Comparison of ENCODE assay signal across 14 mouse cellular contexts in the genomic region with DNA sequence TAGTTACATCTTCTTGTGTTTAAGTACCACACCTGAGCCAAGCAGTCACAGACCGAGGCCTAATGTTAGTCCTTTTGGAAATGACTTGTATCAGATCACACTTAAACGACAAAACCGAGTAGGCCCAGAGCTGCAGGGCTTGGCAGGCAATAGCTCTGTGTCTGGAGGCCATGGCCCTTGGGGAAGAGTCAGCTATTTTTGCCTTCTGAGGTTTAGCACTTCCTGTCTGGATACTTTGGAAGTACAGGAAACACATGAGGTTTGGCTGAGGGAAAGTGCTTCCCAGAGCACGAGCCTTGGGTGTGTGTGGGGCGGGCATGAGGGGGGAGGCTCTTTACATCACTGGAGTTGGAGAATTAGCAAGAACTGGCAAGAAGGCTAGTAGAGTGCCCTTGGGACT. TPM values are rescaled to one million over a fixed set of nuclear protein-coding genes. Genes with fewer than 3 reads are reported as not detected.
DNase-seq lines count a peak whose midpoint lies in the region; ATAC-seq and TF ChIP-seq lines count a peak whose summit lies in the region.
"Had no signal": no experiment of that assay in that cellular context is flagged by ENCODE, and none has a peak within 500 bp of the region (broad histone marks: within the 10 kb centered on the region; RNA-seq: fewer than 3 reads in every experiment).

No protein-coding gene starts in this region.

- 0 out of 2 replicates have a peak, but pooled peaks have one; percentile 13 for TF ChIP-seq POLR2A in heart, adult 2 months (IDR thresholded peaks at IDR 0.05; ENCODE audit: insufficient read depth, low read depth, low read length)

- WGBS in heart, adult 2 months = 28% methylated on average over 5 of the region's 5 CpGs
- 56% methylated on average over 5 of the region's 5 CpGs for whole genome bisulfite sequencing in heart, embryonic 11.5 days (ENCODE audit: insufficient replicate concordance)
- 55% methylated on average over 5 of the region's 5 CpGs for WGBS in heart, embryonic 12.5 days

- no peak for TF ChIP-seq EP300 in heart, adult 2 months (IDR thresholded peaks at IDR 0.05; ENCODE audit: insufficient read depth, low read depth, low read length)

- no peak for TF ChIP-seq CTCF in heart, adult 2 months (IDR thresholded peaks at IDR 0.05)

- H3K9ac ChIP-seq in heart, adult 2 months (ENCODE audit: low read depth, low read length) = no peak overlapping the region
- H3K9ac ChIP-seq in heart, embryonic 11.5 days (ENCODE audit: low read depth, low read length) = no peak overlapping the region
- no peak overlapping the region for H3K9ac ChIP-seq in heart, embryonic 12.5 days
- H3K9ac ChIP-seq: forebrain, embryonic 13.5 days; limb, embryonic 12.5 days; midbrain, embryonic 15.5 days had no signal

- no peak overlapping the region for H3K4me3 ChIP-seq in heart, adult 2 months
- no peak overlapping the region for H3K4me3 ChIP-seq in heart, embryonic 11.5 days (ENCODE audit: low read depth, low read length)
- no peak overlapping the region for H3K4me3 ChIP-seq in heart, embryonic 12.5 days
- H3K4me3 ChIP-seq: forebrain, embryonic 13.5 days; hindbrain, embryonic 10.5 days; limb, embryonic 12.5 days; midbrain, embryonic 15.5 days had no signal

- peak; percentile 45 to 61 for DNase-seq in heart, adult 2 months
- DNase-seq in adrenal gland, postnatal 14 days = peak; percentile 53
- peak; percentile 71 for DNase-seq in kidney, postnatal 10 days
- no peak for DNase-seq in cerebellum, postnatal 36 days
- no peak for DNase-seq in urinary bladder, postnatal 10 days (ENCODE audit: low spot score)
- DNase-seq in gastrocnemius, postnatal 4 days (ENCODE audit: low spot score in 2 of 2) = no peak
- DNase-seq: cerebellum, postnatal 14 days; spleen, adult 18-20 months had no signal

- H3K27me3 ChIP-seq in heart, adult 2 months (ENCODE audit: control insufficient read depth, insufficient read depth, low read length) = no peaks in the 10 kb centered on the region
- no peaks in the 10 kb centered on the region for H3K27me3 ChIP-seq in heart, embryonic 11.5 days (ENCODE audit: control insufficient read depth, insufficient read depth, low read length)
- no peaks in the 10 kb centered on the region for H3K27me3 ChIP-seq in heart, embryonic 12.5 days (replicated peaks)
- H3K27me3 ChIP-seq: forebrain, embryonic 13.5 days; limb, embryonic 12.5 days; midbrain, embryonic 15.5 days had no signal

- ATAC-seq in heart, embryonic 11.5 days (replicated peaks; ENCODE audit: insufficient number of reproducible peaks, low FRiP score, low TSS enrichment) = no peak
- peak; percentile 36; the same call in 1 of the 2 replicates for ATAC-seq in heart, embryonic 12.5 days (ENCODE audit: insufficient number of reproducible peaks, low FRiP score)
- ATAC-seq: forebrain, embryonic 13.5 days; midbrain, embryonic 15.5 days had no signal

- H3K4me2 ChIP-seq in heart, embryonic 11.5 days = no peak overlapping the region
- no peak overlapping the region for H3K4me2 ChIP-seq in heart, embryonic 12.5 days
- H3K4me2 ChIP-seq: forebrain, embryonic 13.5 days; limb, embryonic 12.5 days; midbrain, embryonic 15.5 days had no signal

- H3K9me3 ChIP-seq in heart, embryonic 11.5 days (replicated peaks; ENCODE audit: control insufficient read depth, low read length) = no peaks in the 10 kb centered on the region
- H3K9me3 ChIP-seq in heart, embryonic 12.5 days (replicated peaks) = no peaks in the 10 kb centered on the region
- H3K9me3 ChIP-seq: forebrain, embryonic 13.5 days; hindbrain, embryonic 10.5 days; limb, embryonic 12.5 days; midbrain, embryonic 15.5 days had no signal

- peaks cover 12% of the 10 kb centered on the region for H3K4me1 ChIP-seq in heart, adult 2 months (ENCODE audit: control insufficient read depth, insufficient read depth, low read length)
- 0 out of 2 replicates have a peak, but pooled peaks cover 5% of the 10 kb centered on the region for H3K4me1 ChIP-seq in heart, embryonic 11.5 days (ENCODE audit: control insufficient read depth, insufficient read depth, low read length)
- peaks cover 6% of the 10 kb centered on the region; the same call in 1 of the 2 replicates for H3K4me1 ChIP-seq in heart, embryonic 12.5 days (replicated peaks)
- H3K4me1 ChIP-seq: forebrain, embryonic 13.5 days; hindbrain, embryonic 10.5 days; midbrain, embryonic 15.5 days had no signal

- H3K36me3 ChIP-seq in heart, adult 2 months (ENCODE audit: control insufficient read depth, insufficient read depth, low read length) = peaks cover 5% of the 10 kb centered on the region; the same call in 1 of the 2 replicates
- H3K36me3 ChIP-seq in heart, embryonic 11.5 days (ENCODE audit: control insufficient read depth, insufficient read depth, low read length) = no peaks in the 10 kb centered on the region
- H3K36me3 ChIP-seq in heart, embryonic 12.5 days = no peaks in the 10 kb centered on the region
- H3K36me3 ChIP-seq: hindbrain, embryonic 10.5 days; limb, embryonic 12.5 days; midbrain, embryonic 15.5 days had no signal

- peak overlapping the region; percentile 72 for H3K27ac ChIP-seq in heart, adult 2 months
- H3K27ac ChIP-seq in heart, embryonic 11.5 days (ENCODE audit: low read depth, low read length) = no peak overlapping the region
- no peak overlapping the region for H3K27ac ChIP-seq in heart, embryonic 12.5 days (ENCODE audit: poor library complexity, severe bottlenecking)
- H3K27ac ChIP-seq: forebrain, embryonic 13.5 days; hindbrain, embryonic 10.5 days; limb, embryonic 12.5 days; midbrain, embryonic 15.5 days had no signal

- intact Hi-C loops in heart, adult 2 months (cut with DNase I) = loop anchor here (2.0 to 10.0 kb wide), 2 partner anchors 14 to 422 kb away; partner anchors contain the start of gene Metrnl

- no peaks in the 10 kb centered on the region for H3K79me2 ChIP-seq in heart, adult 2 months (replicated peaks; ENCODE audit: control insufficient read depth, insufficient read depth, low read length)

RNA-seq across cellular contexts. Expression of gene B3gntl1, which starts 13.7 kb away (rescaled TPM):
- total RNA-seq in heart, adult 2 months (2021) = 1 to 10 TPM; 3.8 to 4.8 TPM
- polyA plus RNA-seq in heart, adult 2 months (2012; rRNA removed) = 5.9 and 7.4 TPM in 2 replicates
- 6.4 and 6.5 TPM in 2 replicates for polyA plus RNA-seq in heart, embryonic 11.5 days (2014; fragmentation: Nextera tagmentation; extraction: Ambion mirVana)
- total RNA-seq in adrenal gland, postnatal 14 days (2021) = 8.6 and 10.1 TPM in 2 replicates
- polyA plus RNA-seq in heart, embryonic 12.5 days (2016; fragmentation: Nextera tagmentation; extraction: Ambion mirVana) = 5.9 and 7.7 TPM in 2 replicates
- 1 to 10 TPM; 5.9 to 6.1 TPM for total RNA-seq in gastrocnemius, postnatal 4 days (2021)

RNA-seq across cellular contexts. Expression of gene Metrnl, which starts 14.7 kb away (rescaled TPM):
- 10 to 100 TPM; 18.0 to 21.2 TPM for total RNA-seq in heart, adult 2 months (2021)
- 20.4 and 27.1 TPM in 2 replicates for polyA plus RNA-seq in heart, adult 2 months (2012; rRNA removed)
- 6.0 and 7.0 TPM in 2 replicates for polyA plus RNA-seq in heart, embryonic 11.5 days (2014; fragmentation: Nextera tagmentation; extraction: Ambion mirVana)
- 32.8 and 48.8 TPM in 2 replicates for total RNA-seq in adrenal gland, postnatal 14 days (2021)
- polyA plus RNA-seq in heart, embryonic 12.5 days (2016; fragmentation: Nextera tagmentation; extraction: Ambion mirVana) = 8.4 and 8.9 TPM in 2 replicates
- total RNA-seq in gastrocnemius, postnatal 4 days (2021) = 10 to 100 TPM; 17.8 to 17.9 TPM

Comparison
In these comparisons a context has a peak if more than half of its experiments do, and no peak if none do; other contexts are left out.
1. DNase-seq: peak in heart, adult 2 months (2 of 2), adrenal gland, postnatal 14 days (single experiment) and kidney, postnatal 10 days (single experiment); none in cerebellum, postnatal 36 days (0 of 2), urinary bladder, postnatal 10 days (single experiment) and gastrocnemius, postnatal 4 days (0 of 2).